Mouse (Mus musculus) bone marrow, adult 2 months (tissue): ENCODE data around the gene Tmtc1.

ENCODE experiments used
- CTCF ChIP-seq: fragments of 200-500 bp; IDR thresholded peaks from 2 replicates; pipeline ENCODE4 v1.5.1; 2011; ENCODE audit warnings: low read length, control low read depth; ENCODE audit not compliant: control insufficient read depth, insufficient read depth
- POLR2A ChIP-seq: fragments of 200-500 bp; IDR thresholded peaks from 2 replicates; pipeline ENCODE4 v1.6.1; 2011; ENCODE audit warnings: low read depth, mild to moderate bottlenecking, control low read depth, low read length, borderline replicate concordance; ENCODE audit not compliant: control insufficient read depth

DNA sequence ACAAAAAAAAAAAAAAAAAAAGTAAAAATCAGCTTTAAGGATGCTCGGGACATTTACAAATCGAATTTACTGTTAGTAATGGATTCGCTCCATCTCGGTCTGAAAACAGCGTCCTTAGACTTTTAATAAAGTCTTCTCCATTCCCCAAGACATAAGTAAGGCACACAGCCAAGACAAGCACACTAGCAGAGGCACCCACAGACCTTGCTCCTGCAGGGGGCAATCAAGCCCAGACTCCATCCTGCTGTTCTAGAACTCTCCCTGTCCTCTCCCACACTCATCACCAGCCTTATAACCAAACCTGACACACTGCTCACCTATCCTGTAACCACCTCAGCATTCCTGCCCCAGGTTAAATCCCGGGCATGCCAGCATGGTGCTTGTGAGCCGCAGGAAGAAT lies 52.9 kb downstream of the Tmtc1 start:
- TF ChIP-seq CTCF: no peak
- TF ChIP-seq POLR2A: no peak
